Mouse (Mus musculus): ENCODE measurements around the gene Tmem176b. TPM values are rescaled to one million over a fixed set of nuclear protein-coding genes. Genes with fewer than 3 reads are reported as not detected.
"Not testable (repeated sequence)": the region's sequence is repeated elsewhere in the genome, so short reads cannot be mapped to it uniquely, and the experiment has no call there.

The Tmem176b gene
- 110 and 122 TPM in 2 replicates for polyA plus RNA-seq (2015; fragmentation: Nextera tagmentation; extraction: Ambion mirVana)

DNA sequence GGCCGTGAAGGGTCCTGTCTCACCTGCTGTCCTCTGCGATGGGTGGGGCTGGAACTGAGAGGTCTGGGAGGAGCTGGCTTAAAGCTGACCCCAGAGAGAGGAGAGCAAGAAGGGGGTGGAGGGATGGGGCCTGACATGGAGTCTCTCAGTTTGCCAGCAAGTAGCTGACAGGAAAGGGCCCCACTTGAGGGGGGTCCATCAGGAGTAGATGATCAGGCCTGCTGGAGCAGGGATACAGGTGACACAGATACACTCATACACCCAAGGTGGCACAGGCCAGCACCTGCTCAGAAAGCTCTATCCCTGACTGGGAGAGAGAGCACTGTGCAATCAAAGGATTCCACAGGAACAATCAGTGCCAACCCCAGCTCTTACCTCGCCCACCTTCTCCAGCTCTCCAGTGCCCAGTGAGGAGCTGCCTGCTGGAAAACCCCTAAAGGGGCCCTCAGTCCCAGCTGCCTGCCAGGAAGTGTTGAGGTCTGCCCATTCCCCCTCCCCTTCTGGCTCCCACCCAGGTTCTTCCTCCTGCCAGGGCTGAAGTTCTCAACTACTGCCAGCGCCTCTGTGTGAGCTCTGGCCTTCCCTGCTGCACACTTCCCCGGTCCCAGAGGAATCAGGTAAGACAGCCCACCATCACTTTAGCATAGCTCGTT lies at the start of gene Tmem176b:
Gene Tmem176b, minus strand, starts transcription at position 524 of the 653 bp plus-strand sequence.
- Histone ChIP-seq H3K9me3 (no peaks in the 10 kb centered on the region), H3K4me1 (peaks cover 29% of the 10 kb centered on the region), H3K9ac (peak within 1 kb of the TSS; percentile 46), H3K27ac (peak within 1 kb of the TSS; percentile 78), H3K4me2 (peak within 1 kb of the TSS; percentile 58), H3K36me3 (replicated peaks) (no peaks in the 10 kb centered on the region), H3K4me3 (peak within 1 kb of the TSS; percentile 41), H3K27me3 (replicated peaks) (no peaks in the 10 kb centered on the region)
- 12% methylated on average over 6 of the region's 6 CpGs for WGBS
- peak; percentile 93 for ATAC-seq (replicated peaks)

GRCm38 (mm10) chr6:48876510-48877135 lies 35.3 kb upstream of the Tmem176b start:
- WGBS: 47% methylated on average over 5 of the region's 5 CpGs
- no peaks in the 10 kb centered on the region for H3K27me3 ChIP-seq (replicated peaks)
- no peak for ATAC-seq (replicated peaks)
- no peak overlapping the region for H3K9ac ChIP-seq
- no peaks in the 10 kb centered on the region for H3K36me3 ChIP-seq (replicated peaks)
- no peak overlapping the region for H3K27ac ChIP-seq
- no peak overlapping the region for H3K4me2 ChIP-seq
- H3K4me1 ChIP-seq: no peaks in the 10 kb centered on the region
- no peak overlapping the region for H3K4me3 ChIP-seq
- no peaks in the 10 kb centered on the region for H3K9me3 ChIP-seq

- WGBS: 81% methylated on average over 6 of the region's 6 CpGs
- Histone ChIP-seq H3K27me3 (replicated peaks) (no peaks in the 10 kb centered on the region), H3K36me3 (replicated peaks) (no peaks in the 10 kb centered on the region), H3K4me2 (no peak overlapping the region), H3K4me1 (no peaks in the 10 kb centered on the region), H3K9me3 (no peaks in the 10 kb centered on the region), H3K27ac (no peak overlapping the region), H3K4me3 (no peak overlapping the region), H3K9ac (no peak overlapping the region)
- no peak for ATAC-seq (replicated peaks)
Observed at GRCm38 (mm10) chr6:48875515-48875914, 34.2 kb upstream of the Tmem176b start.

- H3K4me3 ChIP-seq: no peak overlapping the region
- H3K9me3 ChIP-seq: no peaks in the 10 kb centered on the region
- no peak overlapping the region for H3K27ac ChIP-seq
- H3K4me1 ChIP-seq: no peaks in the 10 kb centered on the region
- ATAC-seq (replicated peaks): no peak
- 82% methylated on average over 4 of the region's 4 CpGs for WGBS
- no peaks in the 10 kb centered on the region for H3K36me3 ChIP-seq (replicated peaks)
- no peak overlapping the region for H3K4me2 ChIP-seq
- H3K9ac ChIP-seq: no peak overlapping the region
- no peaks in the 10 kb centered on the region for H3K27me3 ChIP-seq (replicated peaks)
Observed at GRCm38 (mm10) chr6:48874576-48874975, 33.3 kb upstream of the Tmem176b start.

- Histone ChIP-seq H3K27me3 (replicated peaks) (no peaks in the 10 kb centered on the region), H3K4me3 (no peak within 1 kb of the TSS), H3K9me3 (no peaks in the 10 kb centered on the region), H3K4me2 (no peak within 1 kb of the TSS), H3K27ac (no peak within 1 kb of the TSS), H3K36me3 (replicated peaks) (no peaks in the 10 kb centered on the region), H3K4me1 (peaks cover 1% of the 10 kb centered on the region; the same call in 1 of the 2 replicates), H3K9ac (no peak within 1 kb of the TSS)
- WGBS: 86% methylated on average over 5 of the region's 5 CpGs
- ATAC-seq (replicated peaks): no peak
Observed at GRCm38 (mm10) chr6:48872596-48872995, 31.3 kb upstream of the Tmem176b start, which contains the start of gene Aoc1. Aoc1 (plus strand) TSS chr6:48872896.

DNA sequence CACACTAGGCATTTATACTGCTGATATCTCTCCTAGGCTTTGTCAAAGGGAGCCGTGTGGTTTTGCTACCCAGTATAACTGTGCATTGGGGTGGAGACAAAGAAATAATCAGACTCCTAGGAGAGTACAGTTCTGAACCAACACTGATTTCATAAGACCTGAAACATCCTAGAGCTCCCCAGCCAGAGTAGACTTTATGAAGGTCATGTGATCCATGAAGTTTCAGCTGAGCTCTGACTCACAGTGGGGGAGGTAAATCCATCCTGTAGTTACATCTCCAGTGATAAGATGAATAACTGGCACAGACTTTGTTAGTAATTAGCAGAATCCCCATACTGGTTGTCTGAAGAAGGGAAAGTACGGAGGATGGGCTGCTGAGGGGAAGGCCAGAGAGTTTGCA lies 28.5 kb upstream of the Tmem176b start:
- no peak for ATAC-seq (replicated peaks)
- Histone ChIP-seq H3K4me3 (no peak overlapping the region), H3K9ac (no peak overlapping the region), H3K4me2 (no peak overlapping the region), H3K36me3 (replicated peaks) (no peaks in the 10 kb centered on the region), H3K27me3 (replicated peaks) (no peaks in the 10 kb centered on the region), H3K9me3 (no peaks in the 10 kb centered on the region), H3K27ac (no peak overlapping the region), H3K4me1 (peaks cover 17% of the 10 kb centered on the region)
- 85% methylated on average over 2 of the region's 2 CpGs for WGBS

- H3K4me3 ChIP-seq: no peak overlapping the region
- no peak overlapping the region for H3K4me2 ChIP-seq
- WGBS: 15% methylated on average over 4 of the region's 4 CpGs
- H3K4me1 ChIP-seq: peaks cover 17% of the 10 kb centered on the region
- ATAC-seq (replicated peaks): peak; percentile 48
- no peaks in the 10 kb centered on the region for H3K9me3 ChIP-seq
- H3K36me3 ChIP-seq (replicated peaks): no peaks in the 10 kb centered on the region
- no peak overlapping the region for H3K9ac ChIP-seq
- H3K27ac ChIP-seq: peak overlapping the region; percentile 22; the same call in 1 of the 2 replicates
- no peaks in the 10 kb centered on the region for H3K27me3 ChIP-seq (replicated peaks)
Observed at GRCm38 (mm10) chr6:48867158-48867557, 25.9 kb upstream of the Tmem176b start.

DNA sequence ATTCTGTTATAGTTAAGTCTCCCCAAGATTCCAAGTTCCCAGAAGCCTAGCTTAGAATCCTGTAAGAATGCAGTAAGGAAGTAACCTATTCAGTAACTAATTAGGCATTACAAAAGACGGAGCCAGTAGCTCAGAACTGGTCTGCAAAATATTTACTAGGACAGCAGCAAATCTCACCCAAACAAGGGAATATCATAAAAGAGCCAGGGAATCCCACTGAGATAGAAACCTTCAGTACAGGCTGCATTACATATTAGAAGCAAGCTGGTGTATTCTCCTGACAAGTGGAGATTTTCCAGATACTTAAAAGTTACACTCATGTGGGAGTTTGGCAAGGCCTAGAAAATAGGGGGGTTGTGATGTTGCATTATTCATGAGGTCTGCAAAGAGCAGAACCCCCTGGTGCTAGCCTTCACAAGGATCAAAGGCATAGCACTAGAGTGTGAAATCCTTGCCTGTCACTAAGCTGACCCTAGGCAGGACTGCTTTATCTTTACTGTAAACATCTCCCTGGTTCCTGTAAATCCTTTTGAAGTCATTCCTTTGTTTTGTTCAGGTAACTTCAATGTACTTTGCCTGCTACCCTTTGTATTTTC lies 25.2 kb upstream of the Tmem176b start:
- not testable (repeated sequence) for ATAC-seq (replicated peaks); H3K9me3 ChIP-seq
- WGBS: 6% methylated on average over 1 of the region's 1 CpGs

DNA sequence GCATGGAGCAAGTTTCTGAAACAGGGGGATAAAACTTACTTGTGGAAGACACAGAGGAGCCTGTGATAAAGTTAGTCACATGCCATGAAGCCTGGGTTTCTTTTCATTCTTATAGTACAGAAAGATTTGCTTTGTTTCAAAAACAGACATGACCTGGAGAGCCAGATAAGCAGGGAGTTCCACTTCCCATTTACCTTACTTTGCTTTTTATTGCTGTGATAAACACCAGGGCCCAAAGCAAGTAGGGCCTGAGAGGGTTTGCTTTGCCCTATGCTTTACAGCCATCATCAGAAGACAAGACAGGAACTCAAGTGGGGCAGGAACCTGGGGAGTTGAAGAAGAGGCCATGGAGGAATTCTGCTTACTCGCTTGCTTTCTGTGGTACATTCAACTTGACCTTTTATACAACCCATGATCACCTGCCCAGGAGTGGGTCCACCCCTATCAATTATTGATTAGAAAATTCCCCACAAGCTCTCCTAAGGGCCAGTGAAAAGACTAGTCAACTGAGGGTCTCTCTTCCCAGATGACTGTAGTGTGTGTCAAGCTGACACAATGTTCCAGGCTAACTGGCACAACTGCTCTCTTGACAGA lies 24.0 kb upstream of the Tmem176b start:
- Histone ChIP-seq H3K4me1 (peaks cover 17% of the 10 kb centered on the region), H3K27ac (no peak overlapping the region), H3K36me3 (replicated peaks) (no peaks in the 10 kb centered on the region), H3K9me3 (no peaks in the 10 kb centered on the region), H3K27me3 (replicated peaks) (no peaks in the 10 kb centered on the region), H3K4me3 (no peak overlapping the region), H3K9ac (no peak overlapping the region), H3K4me2 (no peak overlapping the region)
- 92% methylated on average over 1 of the region's 1 CpGs for WGBS
- no peak for ATAC-seq (replicated peaks)

More for the DNA sequence above, 25.2 kb upstream of the Tmem176b start:
- not testable (repeated sequence) for H3K4me2 ChIP-seq; H3K36me3 ChIP-seq (replicated peaks); H3K9ac ChIP-seq; H3K4me3 ChIP-seq; H3K27ac ChIP-seq; H3K27me3 ChIP-seq (replicated peaks)
- H3K4me1 ChIP-seq: peaks cover 17% of the 10 kb centered on the region

GRCm38 (mm10) chr6:48864723-48865122 lies 23.4 kb upstream of the Tmem176b start:
- 66% methylated on average over 3 of the region's 3 CpGs for WGBS
- no peak overlapping the region for H3K9ac ChIP-seq
- no peak overlapping the region for H3K4me2 ChIP-seq
- H3K36me3 ChIP-seq (replicated peaks): no peaks in the 10 kb centered on the region
- no peaks in the 10 kb centered on the region for H3K27me3 ChIP-seq (replicated peaks)
- no peak overlapping the region for H3K27ac ChIP-seq
- H3K4me1 ChIP-seq: peaks cover 17% of the 10 kb centered on the region
- no peaks in the 10 kb centered on the region for H3K9me3 ChIP-seq
- ATAC-seq (replicated peaks): no peak
- no peak overlapping the region for H3K4me3 ChIP-seq

- Histone ChIP-seq H3K27ac (no peak overlapping the region), H3K4me1 (peaks cover 17% of the 10 kb centered on the region), H3K4me2 (no peak overlapping the region), H3K9me3 (no peaks in the 10 kb centered on the region), H3K4me3 (no peak overlapping the region), H3K36me3 (replicated peaks) (no peaks in the 10 kb centered on the region), H3K27me3 (replicated peaks) (no peaks in the 10 kb centered on the region), H3K9ac (no peak overlapping the region)
- WGBS: 66% methylated on average over 3 of the region's 3 CpGs
- ATAC-seq (replicated peaks): no peak
Observed at GRCm38 (mm10) chr6:48864181-48864580, 22.9 kb upstream of the Tmem176b start.

GRCm38 (mm10) chr6:48863488-48863887 lies 22.2 kb upstream of the Tmem176b start:
- Histone ChIP-seq H3K9me3 (no peaks in the 10 kb centered on the region), H3K4me2 (no peak overlapping the region), H3K9ac (no peak overlapping the region), H3K27ac (no peak overlapping the region), H3K36me3 (replicated peaks) (no peaks in the 10 kb centered on the region), H3K4me3 (no peak overlapping the region), H3K27me3 (replicated peaks) (no peaks in the 10 kb centered on the region), H3K4me1 (peaks cover 17% of the 10 kb centered on the region)
- WGBS: 86% methylated on average over 7 of the region's 7 CpGs
- ATAC-seq (replicated peaks): no peak

All from midbrain, embryonic 15.5 days (tissue).